Mouse (Mus musculus) embryonic fibroblast, embryonic 13.5 days (primary cell): ENCODE data around the gene Pef1. TPM values are rescaled to one million over a fixed set of nuclear protein-coding genes. Genes with fewer than 3 reads are reported as not detected.

Experiments
- H3K27ac ChIP-seq: 2 replicates; pipeline ENCODE4 v1.5.1; 2012; ENCODE audit warnings: low read length, control low read depth, inconsistent platforms; ENCODE audit not compliant: insufficient read depth
- H3K4me1 ChIP-seq: 2 replicates; pipeline ENCODE4 v1.6.1; 2011; ENCODE audit warnings: low read length; ENCODE audit not compliant: control insufficient read depth, insufficient read depth
- H3K4me3 ChIP-seq: 2 replicates; pipeline ENCODE4 v1.5.1; 2011; ENCODE audit warnings: mild to moderate bottlenecking, control low read depth, low read length; ENCODE audit not compliant: insufficient read depth
- CTCF ChIP-seq: IDR thresholded peaks from 2 replicates; pipeline ENCODE4 v1.5.1; 2011; ENCODE audit warnings: mild to moderate bottlenecking, control low read depth, low read length, moderate library complexity, borderline replicate concordance; ENCODE audit not compliant: insufficient read depth
- POLR2A ChIP-seq: IDR thresholded peaks from 2 replicates; pipeline ENCODE4 v1.6.1; 2011; ENCODE audit warnings: low read depth, mild to moderate bottlenecking, control low read depth, low read length, moderate library complexity
- polyA plus RNA-seq: library from polyadenylated mRNA; stranded (reverse); fragments of >200 nt; gene quantifications from 2 replicates; pipeline ENCODE4 v1.2.4, GENCODE M21; 2011; ENCODE audit warnings: low read depth; ENCODE audit not compliant: missing spikeins, insufficient read length

Pef1 gene
- polyA plus RNA-seq: 38.1 and 42.3 TPM in 2 replicates

DNA sequence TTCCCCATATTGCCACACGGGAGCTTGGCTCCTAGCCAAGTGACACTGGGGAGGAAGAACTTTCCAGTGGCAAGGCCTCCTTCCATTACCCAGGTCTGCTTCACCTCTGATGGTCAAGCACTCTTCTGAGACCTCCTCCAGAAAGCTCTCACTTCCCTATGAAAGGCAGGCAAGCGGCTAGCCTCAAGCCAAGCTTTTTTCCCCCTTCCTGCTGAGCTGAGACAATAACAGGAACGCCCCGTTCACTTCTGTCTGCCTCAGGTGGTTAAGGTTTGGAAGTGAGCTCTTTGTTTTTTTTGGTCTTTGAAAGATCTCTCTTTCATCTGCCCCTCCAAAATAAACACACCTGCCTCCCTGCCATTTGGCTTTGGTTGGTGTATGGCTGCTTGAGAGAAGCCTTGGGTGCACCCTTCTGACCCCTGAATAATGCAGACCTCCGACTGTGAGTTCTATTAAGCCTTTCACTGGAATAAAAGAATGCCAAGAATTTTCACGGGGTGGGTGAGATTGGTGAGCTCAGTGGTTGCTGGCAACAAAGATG, at the start of gene Pef1:
TSS of gene Pef1 (plus strand) at position 448 of the 541 bp plus-strand sequence.
- H3K4me3 ChIP-seq: no peak within 1 kb of the TSS
- no peak within 1 kb of the TSS for H3K27ac ChIP-seq
- H3K4me1 ChIP-seq: peaks cover 16% of the 10 kb centered on the region
- TF ChIP-seq POLR2A (no peak), CTCF (no peak)

DNA sequence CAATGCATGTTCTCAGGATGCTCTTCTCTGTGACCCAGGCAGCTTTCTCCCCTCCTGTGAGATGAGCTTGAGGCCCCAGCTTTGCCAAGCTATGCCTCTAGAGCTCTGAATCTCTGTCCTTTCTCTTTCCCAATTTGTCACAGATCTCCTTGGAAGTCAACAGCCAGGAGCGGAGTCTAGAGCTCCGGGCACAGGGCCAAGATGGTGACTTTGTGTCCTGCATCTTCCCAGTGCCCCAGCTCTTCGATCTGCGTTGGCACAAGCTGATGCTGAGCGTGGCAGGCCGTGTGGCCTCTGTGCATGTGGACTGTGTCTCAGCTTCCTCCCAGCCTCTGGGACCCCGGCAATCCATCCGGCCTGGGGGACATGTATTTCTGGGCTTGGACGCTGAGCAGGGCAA, 49.2 kb upstream of the Pef1 start:
- Histone ChIP-seq H3K4me1 (peaks cover 21% of the 10 kb centered on the region), H3K4me3 (no peak overlapping the region), H3K27ac (no peak overlapping the region)
- TF ChIP-seq POLR2A (no peak), CTCF (no peak)

DNA sequence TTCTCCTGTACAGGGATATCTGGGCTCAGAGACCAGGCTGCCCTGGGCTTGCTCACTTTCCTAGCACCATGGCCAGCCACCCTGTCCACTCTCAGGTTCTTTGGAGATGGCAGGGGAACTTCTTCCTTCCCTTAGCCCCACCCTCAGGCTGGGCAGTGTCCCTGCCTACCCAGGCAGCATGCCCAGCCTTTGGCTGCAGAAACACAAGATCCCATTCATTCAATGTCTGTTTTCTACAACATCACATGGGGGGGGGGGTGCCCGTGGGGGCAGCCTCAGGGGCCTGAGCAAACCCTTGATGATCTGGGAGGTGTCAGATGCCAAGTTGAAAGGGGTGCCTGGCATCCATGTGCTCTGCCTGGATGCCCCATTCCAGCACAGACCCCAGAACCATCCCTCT, 47.6 kb upstream of the Pef1 start:
- H3K4me1 ChIP-seq: peaks cover 11% of the 10 kb centered on the region
- TF ChIP-seq CTCF (no peak), POLR2A (no peak)
- H3K27ac ChIP-seq: no peak overlapping the region
- H3K4me3 ChIP-seq: no peak overlapping the region

DNA sequence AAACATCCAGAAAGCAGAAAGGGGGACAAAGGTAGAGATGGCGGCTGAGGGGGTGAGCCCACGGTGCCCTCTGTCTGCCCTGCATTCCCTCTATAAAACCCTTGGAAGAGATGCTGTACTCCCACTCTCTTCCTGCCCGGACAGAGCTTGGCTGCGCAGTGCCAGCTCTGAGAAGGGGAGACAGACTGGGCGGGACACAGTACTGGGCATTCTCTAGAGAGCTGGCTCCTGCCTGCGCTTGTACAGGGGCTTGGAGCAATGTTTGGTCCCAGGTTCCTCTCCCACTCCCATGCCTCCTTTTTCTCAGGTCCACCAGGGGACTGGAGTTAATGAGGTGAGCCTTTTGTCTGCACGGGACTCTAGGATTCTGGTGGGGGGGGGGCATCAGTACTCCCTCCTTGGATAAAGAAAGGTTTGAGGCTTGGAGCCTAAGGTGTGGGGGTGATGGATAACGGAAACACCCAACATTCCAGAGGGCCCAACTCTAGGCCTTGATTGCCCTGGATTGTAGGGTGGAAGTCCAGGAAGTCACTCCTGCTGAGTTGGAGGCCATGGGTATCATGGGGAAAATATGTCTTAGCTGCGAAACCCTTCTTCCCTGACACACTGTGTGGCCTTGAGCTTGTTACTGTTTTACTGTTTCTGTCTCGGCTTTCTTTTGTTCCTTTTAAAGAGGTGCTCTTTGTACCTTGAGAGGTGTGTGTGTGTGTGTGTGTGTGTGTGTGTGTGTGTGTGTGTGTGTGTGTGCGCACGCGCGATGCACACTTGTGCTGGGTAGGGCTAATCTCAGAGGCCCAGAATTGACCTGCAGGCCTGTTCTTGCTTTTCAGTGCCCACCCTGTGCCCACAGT, 47.0 kb upstream of the Pef1 start:
- Histone ChIP-seq H3K27ac (no peak overlapping the region), H3K4me3 (no peak overlapping the region), H3K4me1 (peaks cover 6% of the 10 kb centered on the region)
- TF ChIP-seq POLR2A (no peak), CTCF (no peak)

DNA sequence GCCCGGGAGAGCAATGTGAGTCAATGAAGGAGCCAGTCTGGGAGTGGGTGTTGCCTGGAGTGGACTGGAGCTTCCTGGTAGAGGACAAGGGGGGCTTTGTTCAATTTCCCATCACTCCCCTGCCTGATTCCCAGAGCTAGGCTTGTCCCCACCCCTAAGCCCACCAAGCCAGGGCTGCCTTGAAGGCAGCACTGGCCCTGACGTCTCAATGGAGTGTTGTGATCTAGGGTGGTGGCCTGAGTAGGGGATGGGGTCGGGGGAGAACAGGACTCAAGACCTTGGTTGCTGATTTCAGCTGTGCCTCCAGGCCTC, 46.4 kb upstream of the Pef1 start:
- H3K27ac ChIP-seq: no peak overlapping the region
- peaks cover 1% of the 10 kb centered on the region; the same call in 1 of the 2 replicates for H3K4me1 ChIP-seq
- TF ChIP-seq CTCF: no peak
- no peak for TF ChIP-seq POLR2A
- no peak overlapping the region for H3K4me3 ChIP-seq

DNA sequence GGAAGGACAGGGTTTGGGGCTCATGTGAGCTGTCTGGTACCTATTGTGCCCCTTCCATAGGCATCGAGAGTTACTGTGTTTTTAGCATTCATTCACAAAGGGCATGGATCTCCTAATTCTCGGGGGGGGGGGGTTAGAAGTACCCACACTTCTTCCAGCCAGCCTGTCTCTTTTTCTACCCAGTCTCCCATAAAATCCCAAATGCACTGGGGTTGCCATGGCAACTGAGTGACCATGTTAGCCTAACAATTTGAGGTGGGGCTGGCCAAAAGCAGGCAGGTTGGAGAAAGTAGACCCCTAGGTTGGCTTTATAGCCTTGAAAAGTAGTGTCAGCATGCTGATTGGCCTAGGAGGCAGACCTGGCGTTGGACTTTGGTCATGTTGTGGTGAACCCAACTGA, 45.9 kb upstream of the Pef1 start:
- TF ChIP-seq POLR2A (no peak), CTCF (no peak)
- Histone ChIP-seq H3K27ac (no peak overlapping the region), H3K4me3 (no peak overlapping the region), H3K4me1 (no peaks in the 10 kb centered on the region)

DNA sequence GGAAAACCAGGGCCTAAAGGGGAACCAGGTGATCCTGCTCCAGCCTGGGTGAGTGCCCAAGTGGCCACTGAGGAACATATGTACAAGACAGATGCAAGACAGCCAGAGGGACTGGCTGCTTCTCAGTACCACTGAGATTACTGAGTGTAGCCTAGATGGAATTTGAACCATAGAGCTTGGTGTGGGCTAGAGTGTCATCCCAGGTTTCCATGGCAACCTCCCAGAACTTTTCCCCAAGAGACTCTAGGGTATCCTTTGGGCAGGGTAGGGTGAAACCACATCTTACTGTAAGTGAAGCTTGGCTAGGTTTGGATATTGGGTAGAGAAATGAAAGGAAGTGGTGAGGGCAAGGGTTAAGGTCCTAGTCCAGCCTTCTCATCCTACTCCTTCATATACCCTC, 41.4 kb upstream of the Pef1 start:
- H3K27ac ChIP-seq: no peak overlapping the region
- no peak overlapping the region for H3K4me3 ChIP-seq
- TF ChIP-seq CTCF (no peak), POLR2A (no peak)
- no peaks in the 10 kb centered on the region for H3K4me1 ChIP-seq

DNA sequence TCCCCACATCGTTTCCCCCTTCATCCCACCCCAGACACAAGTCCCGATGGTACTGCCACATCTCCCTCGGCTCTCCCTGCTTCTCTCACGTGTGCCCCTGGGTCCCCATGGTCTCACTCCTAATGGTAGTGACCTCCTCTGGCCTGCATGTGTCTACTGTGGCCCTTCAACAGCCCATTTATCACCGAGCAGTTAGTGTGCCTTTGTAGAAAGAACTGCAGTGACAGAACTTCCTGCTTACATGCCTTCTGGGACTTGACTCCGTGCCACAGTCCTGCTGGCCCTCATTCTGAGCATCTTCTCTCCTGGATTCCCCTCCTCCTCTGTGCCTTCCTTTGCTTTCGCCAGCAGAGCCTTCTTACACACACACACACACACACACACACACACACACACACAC, 39.2 kb upstream of the Pef1 start:
- H3K27ac ChIP-seq: no peak overlapping the region
- no peak overlapping the region for H3K4me3 ChIP-seq
- H3K4me1 ChIP-seq: no peaks in the 10 kb centered on the region
- no peak for TF ChIP-seq POLR2A
- TF ChIP-seq CTCF: no peak

DNA sequence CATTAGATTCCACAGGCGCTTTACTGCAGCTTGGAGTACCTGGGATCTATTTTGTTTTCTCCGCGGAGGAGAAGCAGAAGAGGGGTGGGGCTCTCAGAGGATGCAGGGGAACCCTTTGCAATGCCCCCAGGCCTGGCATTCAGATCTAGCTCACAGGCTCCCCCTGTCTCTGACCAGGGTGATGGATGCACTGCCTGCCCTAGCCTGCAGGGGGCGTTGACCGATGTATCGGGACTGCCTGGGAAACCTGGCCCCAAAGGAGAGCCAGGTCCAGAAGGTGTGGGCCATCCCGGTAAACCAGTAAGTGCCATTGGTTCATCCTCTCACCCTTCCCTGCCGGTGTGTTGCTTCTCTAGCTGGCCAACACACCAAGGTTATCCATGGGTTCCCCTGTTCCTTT, 35.5 kb upstream of the Pef1 start:
- Histone ChIP-seq H3K4me3 (no peak overlapping the region), H3K4me1 (no peaks in the 10 kb centered on the region), H3K27ac (no peak overlapping the region)
- peak; percentile 76 for TF ChIP-seq CTCF
- TF ChIP-seq POLR2A: no peak

DNA sequence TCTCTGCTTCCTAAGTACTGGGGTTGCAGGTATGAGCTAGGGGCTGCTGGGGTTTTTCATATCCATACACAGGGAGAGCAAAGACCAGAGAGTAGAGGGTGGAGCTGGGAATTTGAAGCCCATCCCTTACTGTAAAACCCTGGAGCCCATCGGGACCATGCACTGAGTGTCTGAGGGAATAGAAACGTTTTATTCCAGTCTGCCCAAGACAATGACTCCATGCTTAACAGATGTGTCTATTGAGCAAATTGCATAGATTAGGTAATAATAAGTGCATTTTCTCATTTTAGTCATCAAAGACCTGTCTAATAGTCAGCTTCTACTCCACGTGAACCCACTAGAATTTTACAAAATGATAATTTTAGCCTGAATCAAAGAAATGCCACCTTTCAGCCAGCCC, 31.8 kb upstream of the Pef1 start:
- 0 out of 2 replicates have a peak, but pooled peaks cover 5% of the 10 kb centered on the region for H3K4me1 ChIP-seq
- no peak overlapping the region for H3K27ac ChIP-seq
- no peak for TF ChIP-seq CTCF
- TF ChIP-seq POLR2A: no peak
- no peak overlapping the region for H3K4me3 ChIP-seq

DNA sequence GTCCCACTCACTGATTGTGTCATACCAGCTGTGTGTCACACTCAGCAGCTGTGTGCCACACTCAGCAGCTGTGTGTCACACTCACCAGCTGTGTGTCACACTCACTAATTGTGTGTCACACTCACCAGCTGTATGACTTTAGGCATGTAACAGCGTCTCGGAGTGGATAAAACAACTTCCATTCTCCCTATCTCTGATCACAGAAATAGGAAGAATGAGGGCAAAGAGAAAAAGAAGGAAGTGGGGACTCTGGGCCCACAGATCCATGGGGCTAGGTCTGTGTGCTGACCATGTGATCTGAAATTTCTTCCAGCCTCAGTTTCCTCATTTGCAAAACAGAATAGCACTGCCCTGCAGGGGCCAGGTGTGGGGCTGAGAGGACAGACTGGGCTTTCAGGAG, 30.6 kb upstream of the Pef1 start:
- H3K4me1 ChIP-seq: 0 out of 2 replicates have a peak, but pooled peaks cover 5% of the 10 kb centered on the region
- no peak overlapping the region for H3K4me3 ChIP-seq
- H3K27ac ChIP-seq: no peak overlapping the region
- TF ChIP-seq CTCF (no peak), POLR2A (no peak)
